Mouse (Mus musculus) forebrain, embryonic 12.5 days (tissue): Measurements from ENCODE around the gene Srgap2. TPM values are rescaled to one million over a fixed set of nuclear protein-coding genes. Genes with fewer than 3 reads are reported as not detected.

ENCODE experiments used
- ATAC-seq: fragments of 200-750 bp; cut with Nextera tagmentation; 2 replicates; pipeline ENCODE4 v1.8.0; 2017; ENCODE audit warnings: moderate TSS enrichment; ENCODE audit not compliant: low FRiP score
- H3K27ac ChIP-seq: fragments of 300-500 bp; sonication (generic); 2 replicates; pipeline ENCODE4 v1.5.1; 2016; ENCODE audit warnings: mild to moderate bottlenecking
- H3K27me3 ChIP-seq: fragments of 300-500 bp; sonication (generic); 2 replicates; pipeline ENCODE4 v1.6.1; 2016; ENCODE audit warnings: mild to moderate bottlenecking
- H3K36me3 ChIP-seq: fragments of 300-500 bp; sonication (generic); replicated peaks from 2 replicates; pipeline ENCODE4 v1.6.1; 2016; ENCODE audit warnings: mild to moderate bottlenecking
- H3K4me1 ChIP-seq: fragments of 300-500 bp; sonication (generic); 2 replicates; pipeline ENCODE4 v1.6.1; 2016
- H3K4me2 ChIP-seq: fragments of 300-500 bp; sonication (generic); 2 replicates; pipeline ENCODE4 v1.6.1; 2016; ENCODE audit warnings: mild to moderate bottlenecking, moderate library complexity
- H3K4me3 ChIP-seq: fragments of 300-500 bp; sonication (generic); replicated peaks from 2 replicates; pipeline ENCODE4 v1.5.1; 2016; ENCODE audit warnings: mild to moderate bottlenecking
- H3K9ac ChIP-seq: fragments of 300-500 bp; sonication (generic); 2 replicates; pipeline ENCODE4 v1.6.1; 2016; ENCODE audit warnings: mild to moderate bottlenecking
- H3K9me3 ChIP-seq: fragments of 300-500 bp; sonication (generic); 2 replicates; pipeline ENCODE4 v1.6.1; 2016
- WGBS: fragments of 180-500 bp; shearing (Covaris S2); methylation state at CpG from one replicate; pipeline ENCODE4 v1.1.7; 2016; 5-methylcytosine and 5-hydroxymethylcytosine counted together
- polyA plus RNA-seq: library from polyadenylated mRNA; unstranded; fragments of >200 nt; fragmentation: Nextera tagmentation; extraction: Ambion mirVana; gene quantifications from 2 replicates; pipeline ENCODE4 v1.2.1, GENCODE M21; 2016

Srgap2 gene
- polyA plus RNA-seq, 1 experiment from 2014 or later = 17.1 TPM

- Histone ChIP-seq H3K36me3 (peaks cover 52% of the 10 kb centered on the region), H3K4me2 (no peak overlapping the region), H3K27ac (no peak overlapping the region), H3K27me3 (no peaks in the 10 kb centered on the region), H3K4me3 (no peak overlapping the region), H3K9me3 (no peaks in the 10 kb centered on the region), H3K9ac (no peak overlapping the region), H3K4me1 (peaks cover 3% of the 10 kb centered on the region; the same call in 1 of the 2 replicates)
- 93% methylated on average over 6 of the region's 6 CpGs for WGBS
- no peak for ATAC-seq
Observed at GRCm38 (mm10) chr1:131299788-131300187, 227.4 kb downstream of the Srgap2 start.

GRCm38 (mm10) chr1:131299240-131299639 is 227.9 kb downstream of the Srgap2 start:
- no peaks in the 10 kb centered on the region for H3K27me3 ChIP-seq
- peaks cover 54% of the 10 kb centered on the region for H3K36me3 ChIP-seq
- H3K4me2 ChIP-seq = no peak overlapping the region
- WGBS = 49% methylated on average over 3 of the region's 3 CpGs
- H3K9ac ChIP-seq = no peak overlapping the region
- no peak overlapping the region for H3K4me3 ChIP-seq
- peaks cover 3% of the 10 kb centered on the region; the same call in 1 of the 2 replicates for H3K4me1 ChIP-seq
- ATAC-seq = no peak
- no peak overlapping the region for H3K27ac ChIP-seq
- no peaks in the 10 kb centered on the region for H3K9me3 ChIP-seq

DNA sequence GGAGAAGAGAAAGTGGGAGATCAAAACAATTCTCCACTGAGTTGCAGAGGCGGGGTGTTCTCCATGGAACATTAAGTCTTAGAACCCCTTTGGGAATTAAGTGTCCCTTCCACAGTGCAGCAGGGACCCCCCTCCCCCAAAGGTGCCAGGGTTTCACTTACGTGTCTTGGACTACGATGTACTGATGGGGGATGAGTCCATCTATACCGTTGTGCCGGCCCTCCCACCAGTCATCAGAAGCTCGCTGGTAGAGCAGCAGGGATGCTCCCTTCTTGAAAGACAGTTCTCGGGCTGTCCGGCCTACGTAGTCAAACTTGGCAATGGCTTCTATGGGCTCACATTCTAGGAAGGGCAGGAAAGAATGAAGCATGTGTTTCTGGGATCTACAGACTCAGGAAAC is 229.0 kb downstream of the Srgap2 start:
- Histone ChIP-seq H3K4me3 (no peak overlapping the region), H3K9me3 (no peaks in the 10 kb centered on the region), H3K27ac (no peak overlapping the region), H3K4me2 (no peak overlapping the region), H3K36me3 (peaks cover 56% of the 10 kb centered on the region), H3K9ac (no peak overlapping the region), H3K4me1 (peaks cover 3% of the 10 kb centered on the region; the same call in 1 of the 2 replicates), H3K27me3 (no peaks in the 10 kb centered on the region)
- WGBS = 97% methylated on average over 9 of the region's 9 CpGs
- ATAC-seq = no peak

DNA sequence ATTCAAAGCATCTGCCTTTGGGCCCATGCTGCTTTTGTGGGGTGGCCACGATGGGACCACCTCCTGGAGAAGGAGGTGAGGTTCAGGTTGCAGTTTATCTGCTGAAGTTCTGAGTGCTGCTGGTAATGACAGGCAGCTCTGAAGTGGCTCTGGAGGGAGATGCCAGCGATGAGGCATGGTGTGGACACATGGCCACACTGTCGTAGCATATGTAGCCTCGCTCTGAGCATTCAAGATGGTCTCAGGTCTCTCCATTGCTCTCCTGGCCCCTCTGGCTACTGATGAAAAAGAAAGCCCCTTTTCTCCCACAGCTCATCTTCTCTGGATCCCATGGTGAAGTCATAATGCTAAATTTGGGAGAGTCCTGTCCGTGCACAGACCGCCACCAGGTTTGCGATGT is 230.4 kb downstream of the Srgap2 start:
- Histone ChIP-seq H3K4me1 (peaks cover 3% of the 10 kb centered on the region; the same call in 1 of the 2 replicates), H3K27ac (no peak overlapping the region), H3K4me2 (no peak overlapping the region), H3K9me3 (no peaks in the 10 kb centered on the region), H3K4me3 (no peak overlapping the region), H3K36me3 (peaks cover 70% of the 10 kb centered on the region), H3K27me3 (no peaks in the 10 kb centered on the region), H3K9ac (no peak overlapping the region)
- no peak for ATAC-seq
- 93% methylated on average over 7 of the region's 7 CpGs for WGBS

DNA sequence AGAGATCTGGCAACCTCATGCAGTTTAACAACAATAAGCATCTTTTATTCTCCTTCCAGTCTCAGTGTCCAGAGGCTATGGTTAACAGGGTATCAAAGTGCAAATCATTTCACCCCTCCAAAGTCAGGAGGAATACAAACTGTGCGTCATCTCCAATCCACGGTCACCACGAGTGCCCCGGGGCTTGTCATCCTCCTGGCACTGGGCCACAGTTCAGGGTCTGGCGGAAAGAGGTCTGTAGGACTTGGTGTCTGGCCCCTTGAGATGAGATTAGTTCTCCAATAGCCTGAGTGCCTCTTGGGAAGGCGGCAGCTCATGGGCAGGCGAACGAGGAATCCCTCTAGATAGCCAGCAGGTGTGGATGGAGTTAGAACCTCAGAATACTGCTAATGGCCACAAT is 232.0 kb downstream of the Srgap2 start:
- 85% methylated on average over 8 of the region's 8 CpGs for WGBS
- Histone ChIP-seq H3K36me3 (peaks cover 63% of the 10 kb centered on the region), H3K27me3 (no peaks in the 10 kb centered on the region)

DNA sequence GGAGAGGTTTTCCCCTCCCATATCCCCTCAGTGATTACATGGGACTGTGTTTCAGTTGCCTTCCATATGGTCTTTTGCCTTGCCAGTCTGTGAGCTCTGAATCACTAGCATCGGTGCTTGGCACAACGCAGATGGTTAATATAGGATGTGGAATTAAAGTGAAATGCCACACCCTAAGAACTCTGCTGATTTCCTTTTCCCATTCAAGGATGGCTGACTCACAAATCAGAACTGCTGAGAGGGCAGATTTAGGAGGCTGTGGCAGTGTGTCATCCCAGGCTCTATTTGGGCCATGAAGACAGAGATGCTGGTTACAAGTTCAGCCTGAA is 233.3 kb downstream of the Srgap2 start:
- no peak overlapping the region for H3K4me2 ChIP-seq
- peaks cover 3% of the 10 kb centered on the region; the same call in 1 of the 2 replicates for H3K4me1 ChIP-seq
- whole genome bisulfite sequencing = 96% methylated on average over 2 of the region's 2 CpGs
- no peaks in the 10 kb centered on the region for H3K27me3 ChIP-seq
- H3K9ac ChIP-seq = no peak overlapping the region
- no peak overlapping the region for H3K27ac ChIP-seq
- no peak for ATAC-seq
- H3K9me3 ChIP-seq = no peaks in the 10 kb centered on the region
- H3K36me3 ChIP-seq = peaks cover 57% of the 10 kb centered on the region
- H3K4me3 ChIP-seq = no peak overlapping the region

More for the DNA sequence above, 232.0 kb downstream of the Srgap2 start:
- ATAC-seq = no peak
- Histone ChIP-seq H3K4me1 (peaks cover 3% of the 10 kb centered on the region; the same call in 1 of the 2 replicates), H3K9me3 (no peaks in the 10 kb centered on the region), H3K4me2 (no peak overlapping the region), H3K9ac (no peak overlapping the region), H3K27ac (no peak overlapping the region), H3K4me3 (no peak overlapping the region)

GRCm38 (mm10) chr1:131293221-131293921 is 233.8 kb downstream of the Srgap2 start:
- H3K27ac ChIP-seq = no peak overlapping the region
- H3K9ac ChIP-seq = no peak overlapping the region
- H3K36me3 ChIP-seq = peaks cover 60% of the 10 kb centered on the region
- 91% methylated on average over 4 of the region's 4 CpGs for WGBS
- H3K4me2 ChIP-seq = no peak overlapping the region
- H3K4me1 ChIP-seq = peaks cover 3% of the 10 kb centered on the region; the same call in 1 of the 2 replicates
- no peaks in the 10 kb centered on the region for H3K9me3 ChIP-seq
- no peak overlapping the region for H3K4me3 ChIP-seq
- no peaks in the 10 kb centered on the region for H3K27me3 ChIP-seq
- ATAC-seq = no peak

- Histone ChIP-seq H3K4me2 (no peak overlapping the region), H3K4me3 (no peak overlapping the region), H3K36me3 (peaks cover 48% of the 10 kb centered on the region), H3K9ac (no peak overlapping the region), H3K4me1 (peaks cover 3% of the 10 kb centered on the region; the same call in 1 of the 2 replicates), H3K27ac (no peak overlapping the region), H3K27me3 (no peaks in the 10 kb centered on the region), H3K9me3 (no peaks in the 10 kb centered on the region)
- ATAC-seq = peak; percentile 54
- WGBS = 33% methylated on average over 2 of the region's 2 CpGs
Observed at GRCm38 (mm10) chr1:131290648-131291047, 236.5 kb downstream of the Srgap2 start.

DNA sequence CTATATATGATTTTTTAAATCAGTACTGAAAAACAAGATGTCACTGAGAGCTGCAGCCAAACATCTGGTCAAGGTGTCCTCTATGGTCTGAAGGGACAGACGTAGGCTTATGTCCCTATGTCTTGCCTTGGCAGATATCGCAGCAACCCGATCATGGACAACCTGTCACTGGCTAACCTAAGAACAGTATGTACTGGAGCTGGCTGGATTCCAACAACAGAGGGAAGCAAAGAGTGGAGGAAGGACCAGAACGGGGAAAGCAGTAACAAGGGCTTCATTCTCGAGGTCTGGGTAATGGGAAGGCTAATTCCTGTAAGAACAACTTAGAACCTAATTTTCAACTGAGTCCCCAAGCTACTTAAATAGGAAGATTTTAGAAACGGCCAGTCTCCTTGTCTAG is 238.2 kb downstream of the Srgap2 start:
- Histone ChIP-seq H3K9me3 (no peaks in the 10 kb centered on the region), H3K36me3 (peaks cover 38% of the 10 kb centered on the region), H3K4me2 (no peak overlapping the region), H3K4me1 (no peaks in the 10 kb centered on the region), H3K4me3 (no peak overlapping the region), H3K27ac (no peak overlapping the region), H3K9ac (no peak overlapping the region), H3K27me3 (no peaks in the 10 kb centered on the region)
- 86% methylated on average over 6 of the region's 6 CpGs for WGBS
- ATAC-seq = no peak

DNA sequence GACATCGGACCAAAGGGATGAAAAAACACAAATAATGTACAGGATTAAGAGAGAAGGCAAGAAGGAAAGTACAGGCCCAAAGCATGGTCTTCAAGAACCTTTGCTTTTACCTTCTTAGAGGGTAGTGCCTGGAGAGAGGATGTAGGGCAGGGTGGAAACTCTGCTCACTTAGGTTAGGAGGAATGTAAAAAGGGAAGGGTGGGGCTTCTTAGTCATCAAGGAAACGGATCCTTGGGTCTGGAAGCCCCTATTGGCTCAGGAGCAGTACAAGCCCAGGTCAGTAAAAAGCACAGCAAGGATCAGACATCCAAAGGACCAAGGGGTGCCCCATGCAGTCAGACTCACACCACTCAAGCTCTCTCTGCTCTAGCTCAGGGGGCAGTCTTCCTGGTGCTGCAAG is 239.9 kb downstream of the Srgap2 start:
- Histone ChIP-seq H3K4me1 (no peaks in the 10 kb centered on the region), H3K27ac (no peak overlapping the region), H3K36me3 (peaks cover 30% of the 10 kb centered on the region), H3K4me2 (no peak overlapping the region), H3K9ac (no peak overlapping the region), H3K4me3 (no peak overlapping the region), H3K9me3 (no peaks in the 10 kb centered on the region), H3K27me3 (no peaks in the 10 kb centered on the region)
- ATAC-seq = no peak
- 68% methylated on average over 2 of the region's 2 CpGs for WGBS

- WGBS = 85% methylated on average over 5 of the region's 5 CpGs
- Histone ChIP-seq H3K9ac (no peak overlapping the region), H3K9me3 (no peaks in the 10 kb centered on the region), H3K4me1 (no peaks in the 10 kb centered on the region), H3K27ac (no peak overlapping the region), H3K4me3 (no peak overlapping the region), H3K27me3 (no peaks in the 10 kb centered on the region), H3K4me2 (no peak overlapping the region), H3K36me3 (peaks cover 25% of the 10 kb centered on the region)
- no peak for ATAC-seq
Observed at GRCm38 (mm10) chr1:131286803-131287202, 240.3 kb downstream of the Srgap2 start.

DNA sequence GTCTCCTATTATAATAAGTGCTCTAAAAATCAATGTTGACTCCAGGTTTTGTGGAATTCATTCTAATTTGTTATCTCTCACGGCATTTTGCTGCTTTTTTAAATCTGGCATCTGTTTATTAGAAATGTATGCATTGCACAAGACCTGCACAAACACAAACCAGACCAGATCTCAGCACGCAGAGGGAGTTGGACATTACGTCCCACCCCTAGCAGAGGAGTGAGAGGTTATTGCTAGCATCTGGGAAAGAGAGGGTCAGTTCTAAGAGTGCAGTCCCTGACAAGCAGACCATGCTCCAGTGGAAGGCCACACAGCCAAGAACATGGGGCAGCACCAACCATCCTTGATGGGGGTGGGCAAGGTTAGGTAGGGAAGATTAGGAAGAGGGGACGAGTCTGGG is 242.5 kb downstream of the Srgap2 start:
- peaks cover 22% of the 10 kb centered on the region for H3K36me3 ChIP-seq
- no peak overlapping the region for H3K27ac ChIP-seq
- no peak for ATAC-seq
- 82% methylated on average over 4 of the region's 4 CpGs for WGBS
- no peaks in the 10 kb centered on the region for H3K27me3 ChIP-seq
- H3K9me3 ChIP-seq = no peaks in the 10 kb centered on the region
- no peak overlapping the region for H3K4me2 ChIP-seq
- H3K4me3 ChIP-seq = no peak overlapping the region
- no peaks in the 10 kb centered on the region for H3K4me1 ChIP-seq
- H3K9ac ChIP-seq = no peak overlapping the region

DNA sequence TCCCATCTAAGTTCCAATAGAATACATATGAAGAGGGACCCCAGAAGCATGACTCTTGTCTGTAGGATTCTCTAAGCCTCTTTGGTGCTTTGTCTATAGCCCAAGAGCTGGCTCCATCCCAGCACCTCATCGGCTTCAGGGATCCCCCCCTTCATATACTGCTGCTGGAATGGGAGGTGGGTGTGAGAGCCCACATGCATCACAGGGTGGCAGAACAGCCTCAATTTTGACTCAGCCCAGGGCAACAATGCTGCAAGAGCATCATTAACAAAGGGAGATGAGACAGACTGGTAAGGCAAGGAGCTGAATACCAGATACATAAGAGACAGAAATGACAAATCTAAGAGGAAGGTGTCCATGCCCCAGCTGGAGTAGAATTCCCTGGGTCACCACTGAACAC is 243.0 kb downstream of the Srgap2 start:
- Histone ChIP-seq H3K36me3 (peaks cover 18% of the 10 kb centered on the region), H3K27ac (no peak overlapping the region), H3K9ac (no peak overlapping the region), H3K27me3 (no peaks in the 10 kb centered on the region), H3K9me3 (no peaks in the 10 kb centered on the region), H3K4me2 (no peak overlapping the region), H3K4me1 (no peaks in the 10 kb centered on the region), H3K4me3 (no peak overlapping the region)
- no peak for ATAC-seq
- 87% methylated on average over 1 of the region's 1 CpGs for WGBS
